Mouse (Mus musculus) stomach, embryonic 16.5 days (tissue): Measurements from ENCODE around the gene Shank3. TPM values are rescaled to one million over a fixed set of nuclear protein-coding genes. Genes with fewer than 3 reads are reported as not detected.

Source experiments
- ATAC-seq: fragments of 200-750 bp; cut with Nextera tagmentation; 2 replicates; pipeline ENCODE4 v1.8.0; 2017; ENCODE audit warnings: moderate number of reproducible peaks, moderate TSS enrichment; ENCODE audit not compliant: insufficient read depth, low FRiP score
- H3K27ac ChIP-seq: fragments of 300-500 bp; sonication (generic); 2 replicates; pipeline ENCODE4 v1.5.1; 2014; ENCODE audit warnings: low read length
- H3K27me3 ChIP-seq: fragments of 300-500 bp; sonication (generic); 2 replicates; pipeline ENCODE4 v1.6.1; 2014; ENCODE audit warnings: low read length, control low read depth, mixed read lengths; ENCODE audit not compliant: control insufficient read depth, insufficient read depth
- H3K36me3 ChIP-seq: fragments of 300-500 bp; sonication (generic); 2 replicates; pipeline ENCODE4 v1.6.1; 2014; ENCODE audit warnings: low read length; ENCODE audit not compliant: control insufficient read depth, insufficient read depth
- H3K4me1 ChIP-seq: fragments of 300-500 bp; sonication (generic); 2 replicates; pipeline ENCODE4 v1.6.1; 2014; ENCODE audit warnings: low read length, control low read depth, mixed read lengths; ENCODE audit not compliant: control insufficient read depth, insufficient read depth
- H3K4me2 ChIP-seq: fragments of 300-500 bp; sonication (generic); 2 replicates; pipeline ENCODE4 v1.6.1; 2014; ENCODE audit warnings: low read depth, low read length, mixed read lengths
- H3K4me3 ChIP-seq: fragments of 300-500 bp; sonication (generic); replicated peaks from 2 replicates; pipeline ENCODE4 v1.5.1; 2014; ENCODE audit warnings: mild to moderate bottlenecking, low read length
- H3K9ac ChIP-seq: fragments of 300-500 bp; sonication (generic); 2 replicates; pipeline ENCODE4 v1.6.1; 2014; ENCODE audit warnings: low read length
- H3K9me3 ChIP-seq: fragments of 300-500 bp; sonication (generic); replicated peaks from 2 replicates; pipeline ENCODE4 v1.6.1; 2016; ENCODE audit warnings: low read length, control low read depth; ENCODE audit not compliant: control insufficient read depth
- WGBS: fragments of 180-500 bp; shearing (Covaris S2); extraction: QIAGEN DNeasy Blood & Tissue Kit; methylation state at CpG from one replicate; pipeline ENCODE4 v1.1.7; 2014; 5-methylcytosine and 5-hydroxymethylcytosine counted together
- polyA plus RNA-seq: library from polyadenylated mRNA; unstranded; fragments of >200 nt; fragmentation: Nextera tagmentation; extraction: Ambion mirVana; gene quantifications from 2 replicates; pipeline ENCODE4 v1.2.1, GENCODE M21; 2015

The Shank3 gene
- polyA plus RNA-seq, 1 experiment from 2014 or later: 1.8 TPM

DNA sequence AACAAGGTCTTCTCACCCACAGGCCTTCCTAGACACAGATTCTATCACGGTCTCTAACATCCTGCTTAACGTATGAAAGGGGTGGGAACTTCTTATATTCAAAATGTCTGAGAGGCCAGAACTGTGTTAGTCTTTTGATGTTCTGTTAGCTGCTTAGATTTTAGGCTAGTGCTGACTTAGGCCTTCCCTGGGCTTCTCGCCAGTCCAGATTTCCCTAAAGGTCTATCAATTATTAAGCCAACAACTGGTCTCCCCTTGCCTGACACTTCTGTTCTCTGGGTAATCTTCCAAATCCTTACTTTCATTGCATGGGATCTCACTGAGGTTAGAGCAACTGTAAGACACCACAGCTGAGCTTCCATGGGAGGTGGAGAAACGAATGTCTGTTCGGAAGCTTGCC is 89.7 kb downstream of the Shank3 start:
- Histone ChIP-seq H3K4me1 (no peaks in the 10 kb centered on the region), H3K36me3 (0 out of 2 replicates have a peak, but pooled peaks cover 4% of the 10 kb centered on the region), H3K27ac (no peak overlapping the region), H3K4me3 (no peak overlapping the region), H3K27me3 (no peaks in the 10 kb centered on the region), H3K4me2 (no peak overlapping the region), H3K9me3 (no peaks in the 10 kb centered on the region), H3K9ac (no peak overlapping the region)
- no peak for ATAC-seq
- WGBS: 80% methylated on average over 5 of the region's 5 CpGs

DNA sequence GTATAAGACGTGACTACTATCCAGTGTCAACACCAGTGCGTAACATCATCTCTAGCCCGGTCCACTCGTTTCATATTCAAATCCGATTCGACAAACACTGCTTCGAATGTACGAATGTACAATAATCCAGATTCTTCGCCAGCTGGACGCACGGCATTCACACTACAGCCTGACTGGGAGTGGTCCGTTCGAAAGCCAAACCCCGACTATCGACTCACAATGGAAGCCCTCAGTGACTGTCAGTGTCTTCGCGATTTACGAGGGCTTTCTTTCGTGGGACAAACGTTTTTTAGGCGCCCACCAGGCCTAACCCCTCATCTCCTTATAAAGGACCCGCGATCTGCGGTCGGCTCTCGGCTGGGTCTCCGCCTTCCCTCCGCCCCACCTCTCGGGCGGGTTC is 91.9 kb downstream of the Shank3 start:
- peak overlapping the region; percentile 83 for H3K9ac ChIP-seq
- peak; percentile 25; the same call in 1 of the 2 replicates for ATAC-seq

DNA sequence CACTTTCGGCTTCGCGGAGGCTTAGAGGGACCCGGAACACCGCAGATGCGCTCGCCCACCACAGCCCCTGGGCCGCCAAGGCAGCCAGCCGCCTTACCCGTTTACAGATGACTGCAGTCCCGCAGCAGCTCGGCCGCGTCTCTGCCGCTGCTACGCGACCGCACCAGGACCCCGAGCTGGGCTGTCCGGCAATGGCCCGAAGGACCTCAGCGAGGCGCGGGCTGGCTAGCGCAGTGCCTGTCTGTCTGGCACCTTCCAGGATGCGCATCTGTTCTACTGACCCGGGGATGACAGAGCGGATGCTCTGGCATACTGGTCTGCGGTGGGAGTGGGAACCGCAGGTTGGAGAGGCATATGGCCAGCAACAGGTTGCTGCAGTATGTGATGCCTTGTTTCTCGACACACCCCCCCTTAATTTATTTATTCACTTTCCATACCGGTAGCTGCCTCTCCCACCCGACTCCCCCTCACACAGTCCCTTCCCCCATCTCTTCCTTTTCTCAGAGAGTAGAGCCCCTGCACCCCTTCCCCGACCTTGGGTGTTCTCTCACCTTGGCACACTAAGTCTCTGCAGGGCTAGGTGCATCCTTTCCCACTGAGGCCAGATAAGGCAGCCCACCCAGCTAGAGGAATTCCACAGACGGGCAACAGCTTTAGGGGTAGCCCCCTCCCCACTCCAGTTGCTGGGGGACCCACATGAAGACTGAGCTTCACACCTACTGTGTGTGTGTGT is 92.5 kb downstream of the Shank3 start, which contains the start of gene Rabl2:
TSS of gene Rabl2 (minus strand) at position 201 of the 733 bp plus-strand sequence.
- Histone ChIP-seq H3K27ac (no peak within 1 kb of the TSS), H3K27me3 (no peaks in the 10 kb centered on the region), H3K36me3 (0 out of 2 replicates have a peak, but pooled peaks cover 4% of the 10 kb centered on the region), H3K4me1 (no peaks in the 10 kb centered on the region), H3K9me3 (no peaks in the 10 kb centered on the region), H3K4me3 (peak within 1 kb of the TSS; percentile 77), H3K4me2 (peak within 1 kb of the TSS; percentile 88), H3K9ac (peak within 1 kb of the TSS; percentile 83)
- ATAC-seq: peak; percentile 94
- WGBS: under 1% methylated on average over 35 of the region's 35 CpGs

More for the DNA sequence above, 91.9 kb downstream of the Shank3 start:
- WGBS: 1% methylated on average over 30 of the region's 30 CpGs
- Histone ChIP-seq H3K4me1 (no peaks in the 10 kb centered on the region), H3K4me3 (peak overlapping the region; percentile 77), H3K9me3 (no peaks in the 10 kb centered on the region), H3K27me3 (no peaks in the 10 kb centered on the region), H3K36me3 (0 out of 2 replicates have a peak, but pooled peaks cover 4% of the 10 kb centered on the region), H3K27ac (no peak overlapping the region), H3K4me2 (peak overlapping the region; percentile 88)

DNA sequence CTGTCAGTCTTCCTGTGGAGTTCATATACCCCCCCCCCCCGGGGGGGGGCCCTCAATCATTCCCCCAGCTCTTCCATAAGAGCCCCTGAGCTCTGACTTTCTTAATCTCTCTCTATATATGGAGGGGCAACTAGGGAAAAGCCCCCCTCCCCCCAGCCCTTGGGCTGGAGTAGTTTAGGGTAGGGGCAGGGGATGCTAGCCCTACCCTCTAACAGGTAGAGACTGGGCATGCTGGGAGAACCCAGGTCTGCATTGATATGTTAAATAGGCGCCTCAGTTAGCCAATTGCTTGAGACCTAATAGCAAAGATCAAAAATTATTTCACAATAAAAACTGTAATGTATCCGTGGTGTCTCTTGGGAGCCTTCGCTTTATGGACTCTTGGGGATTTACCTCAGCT is 93.1 kb downstream of the Shank3 start:
- no peak overlapping the region; the same call in 1 of the 2 replicates for H3K9ac ChIP-seq
- 0 out of 2 replicates have a peak, but pooled peaks cover 4% of the 10 kb centered on the region for H3K36me3 ChIP-seq
- no peaks in the 10 kb centered on the region for H3K4me1 ChIP-seq
- H3K4me2 ChIP-seq: peak overlapping the region; percentile 88
- H3K27ac ChIP-seq: no peak overlapping the region
- H3K27me3 ChIP-seq: no peaks in the 10 kb centered on the region
- peak overlapping the region; percentile 77; the same call in 1 of the 2 replicates for H3K4me3 ChIP-seq
- WGBS: 44% methylated on average over 4 of the region's 4 CpGs
- no peak for ATAC-seq
- no peaks in the 10 kb centered on the region for H3K9me3 ChIP-seq

DNA sequence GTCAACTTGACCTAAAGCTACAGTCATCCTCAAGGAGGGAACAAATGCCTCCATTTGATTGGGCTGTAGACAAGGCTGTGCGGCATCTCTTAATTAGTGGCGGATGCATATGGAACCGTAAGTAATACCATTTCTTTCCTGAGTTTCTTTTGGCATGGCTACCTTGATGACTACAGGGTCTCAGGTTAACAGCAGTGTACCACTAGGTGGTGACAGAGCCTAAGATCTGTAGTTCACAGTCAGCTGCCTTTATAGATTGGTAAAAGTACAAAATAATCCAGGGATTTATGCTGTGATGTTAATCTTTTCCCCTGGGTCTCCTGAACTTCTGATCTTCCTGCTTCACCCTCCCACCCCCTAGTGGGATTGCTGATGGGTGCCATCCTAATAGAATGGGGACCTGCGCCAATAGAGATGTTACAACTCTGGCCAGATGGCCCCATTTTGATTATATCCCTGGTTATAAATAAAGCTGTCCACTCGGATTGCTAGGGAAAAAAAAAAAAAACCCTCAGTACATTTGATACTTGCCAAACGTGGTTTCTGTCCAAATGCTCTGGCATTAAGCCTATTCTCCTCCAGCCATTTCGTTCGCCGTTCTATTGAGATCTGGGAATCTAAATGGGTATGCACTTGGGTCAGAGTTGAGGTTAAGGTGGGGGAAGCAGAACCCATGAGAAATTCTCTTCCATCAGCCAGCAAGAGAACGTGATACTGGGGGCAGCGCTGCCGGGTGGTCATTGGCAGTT is 106.6 kb downstream of the Shank3 start:
- Histone ChIP-seq H3K9ac (no peak overlapping the region), H3K9me3 (no peaks in the 10 kb centered on the region), H3K27me3 (no peaks in the 10 kb centered on the region), H3K4me2 (no peak overlapping the region), H3K4me1 (no peaks in the 10 kb centered on the region), H3K27ac (no peak overlapping the region), H3K36me3 (no peaks in the 10 kb centered on the region), H3K4me3 (no peak overlapping the region)
- 71% methylated on average over 12 of the region's 12 CpGs for WGBS
- ATAC-seq: no peak

DNA sequence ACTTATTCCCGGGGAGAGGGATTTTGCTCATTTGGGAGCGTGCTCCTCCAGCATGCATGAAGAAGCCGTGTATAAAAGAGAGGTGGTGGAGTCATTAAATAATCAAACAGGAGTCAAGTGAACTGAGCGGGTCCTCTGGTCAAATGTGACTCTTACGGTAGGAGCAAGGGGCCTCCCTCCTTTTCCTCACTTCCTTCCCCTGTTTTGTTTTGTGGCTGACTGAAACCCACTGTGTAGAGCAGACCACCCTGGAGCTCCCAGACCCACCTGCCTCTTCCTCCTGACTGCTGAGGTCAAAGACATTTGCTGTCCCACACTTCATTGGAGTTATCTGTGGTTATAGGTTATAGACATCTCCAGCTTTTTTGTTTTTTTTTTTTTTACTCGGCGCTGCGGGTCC is 108.1 kb downstream of the Shank3 start:
- no peaks in the 10 kb centered on the region for H3K4me1 ChIP-seq
- ATAC-seq: no peak
- no peaks in the 10 kb centered on the region for H3K36me3 ChIP-seq
- H3K4me3 ChIP-seq: no peak overlapping the region
- 82% methylated on average over 8 of the region's 8 CpGs for WGBS
- H3K27ac ChIP-seq: no peak overlapping the region
- no peak overlapping the region for H3K9ac ChIP-seq
- no peak overlapping the region for H3K4me2 ChIP-seq
- no peaks in the 10 kb centered on the region for H3K27me3 ChIP-seq
- H3K9me3 ChIP-seq: no peaks in the 10 kb centered on the region

DNA sequence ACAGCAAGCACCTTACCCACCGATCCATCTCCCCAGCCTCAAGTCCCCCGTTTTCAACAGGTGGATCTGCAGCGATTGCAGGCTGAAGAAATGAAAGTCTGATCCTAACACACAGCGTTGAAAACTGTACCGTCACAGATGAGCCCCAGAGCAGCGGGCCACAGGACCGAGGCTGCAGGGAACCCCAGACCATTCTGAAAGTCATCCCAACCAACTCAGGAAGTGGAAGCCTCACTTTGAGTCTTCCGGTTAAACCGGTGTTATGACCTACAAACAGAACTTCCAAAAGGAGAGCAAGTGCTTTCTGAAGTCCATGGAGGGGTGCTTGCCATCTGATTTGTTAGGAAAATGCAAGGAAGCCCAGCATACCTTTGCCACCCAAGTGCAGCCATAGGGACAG is 108.5 kb downstream of the Shank3 start:
- ATAC-seq: no peak
- WGBS: 79% methylated on average over 9 of the region's 9 CpGs

More for the DNA sequence above, 108.5 kb downstream of the Shank3 start:
- Histone ChIP-seq H3K27me3 (no peaks in the 10 kb centered on the region), H3K4me2 (no peak overlapping the region), H3K36me3 (no peaks in the 10 kb centered on the region), H3K4me1 (no peaks in the 10 kb centered on the region), H3K9me3 (no peaks in the 10 kb centered on the region), H3K4me3 (no peak overlapping the region), H3K27ac (no peak overlapping the region), H3K9ac (no peak overlapping the region)
